Mouse (Mus musculus): ENCODE measurements around the gene Sirt4.

DNA sequence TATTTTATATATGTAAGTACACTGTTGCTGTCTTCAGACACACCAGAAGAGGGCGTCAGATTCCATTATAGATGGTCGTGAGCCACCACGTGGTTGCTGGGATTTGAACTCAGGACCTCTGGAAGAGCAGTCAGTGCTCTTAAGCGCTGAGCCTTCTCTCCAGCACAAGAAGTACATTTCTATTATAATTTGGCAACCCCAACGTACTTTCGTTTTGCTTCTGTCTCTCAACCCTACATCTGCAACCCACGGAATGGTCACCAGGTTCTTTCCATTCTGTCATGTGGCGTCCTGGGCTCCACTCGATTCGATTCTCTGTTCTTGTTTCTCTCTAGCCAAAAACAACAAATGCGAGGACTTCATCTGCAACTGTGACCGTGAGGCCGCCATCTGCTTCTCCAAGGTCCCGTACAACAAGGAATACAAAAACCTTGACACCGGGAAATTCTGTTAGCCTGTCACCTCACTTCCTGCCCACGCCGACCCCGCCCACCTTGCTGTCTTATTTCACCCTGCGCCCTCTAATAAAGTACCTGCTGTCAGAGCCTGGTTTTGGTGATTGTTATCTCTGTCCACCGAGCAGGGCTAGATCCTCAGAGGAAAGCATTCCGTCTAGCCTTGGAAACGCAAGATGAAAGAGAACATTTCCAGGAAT is 10.2 kb downstream of the Sirt4 start:
- TF ChIP-seq POLR2A (IDR thresholded peaks at IDR 0.05; ENCODE audit: insufficient read length, low read depth) (no peak), MYOD1 (IDR thresholded peaks at IDR 0.05; ENCODE audit: control insufficient read depth in 1 of 3, insufficient read length in 2 of 3, low read depth in 2 of 3) (no peak), USF1 (IDR thresholded peaks at IDR 0.05; ENCODE audit: low read depth) (no peak), E2F4 (IDR thresholded peaks at IDR 0.05; ENCODE audit: insufficient read depth) (no peak), MYOG (IDR thresholded peaks at IDR 0.05; ENCODE audit: control insufficient read depth in 1 of 3, insufficient read depth in 1 of 3, insufficient read length in 2 of 3, low read depth in 2 of 3) (no peak), REST (IDR thresholded peaks at IDR 0.05; ENCODE audit: insufficient read depth, insufficient read length) (no peak), MAX (IDR thresholded peaks at IDR 0.05; ENCODE audit: low read depth) (no peak), POLR2AphosphoS2 (IDR thresholded peaks at IDR 0.05; ENCODE audit: insufficient read length, low read depth) (no peak)
